Mouse (Mus musculus): ENCODE data around the gene Pnkd.

- no peak for TF ChIP-seq TAL1 (IDR thresholded peaks at IDR 0.05; ENCODE audit: low read length)
- no peak for TF ChIP-seq GATA1 (IDR thresholded peaks at IDR 0.05; ENCODE audit: low read length)
Measured at GRCm38 (mm10) chr1:74373372-74373771, 88.6 kb downstream of the Pnkd start.
